Mouse (Mus musculus) megakaryocyte, adult 5-6 weeks (primary cell): ENCODE results near the gene Slc12a7. TPM values are rescaled to one million over a fixed set of nuclear protein-coding genes. Genes with fewer than 3 reads are reported as not detected.
A peak's percentile ranks its signal among the peaks of the same experiment; 100 is the strongest.

ENCODE experiments used
- ATAC-seq: 2 replicates; pipeline ENCODE4 v1.8.0; 2016; ENCODE audit warnings: mild to moderate bottlenecking, inconsistent platforms; ENCODE audit not compliant: poor library complexity, severe bottlenecking
- total RNA-seq, 2 experiments: library from RNA; stranded (forward) in 1 of 2; stranded (reverse) in 1 of 2; fragments of 153-499, 151-499 nt in 1 of 2; fragments of 221-1000, 200-1000 nt in 1 of 2; gene quantifications; 2 replicates each; pipeline versions ENCODE4 v1.2.3 to v1.2.4; 2015 to 2017

The Slc12a7 gene
- total RNA-seq, 2 experiments from 2014 or later, result 4.3 to 8.3 TPM

- no peak for ATAC-seq
Observed at GRCm38 (mm10) chr13:73759596-73759995, 26.7 kb downstream of the Slc12a7 start.

GRCm38 (mm10) chr13:73760126-73760525 is 27.2 kb downstream of the Slc12a7 start:
- no peak for ATAC-seq

- ATAC-seq, result no peak
Observed at GRCm38 (mm10) chr13:73762938-73763337, 30.0 kb downstream of the Slc12a7 start.

- peak; percentile 74 for ATAC-seq
Observed at GRCm38 (mm10) chr13:73763439-73764255, 30.8 kb downstream of the Slc12a7 start.

- no peak for ATAC-seq
Observed at GRCm38 (mm10) chr13:73764256-73764775, 31.4 kb downstream of the Slc12a7 start.

GRCm38 (mm10) chr13:73765393-73765792 is 32.5 kb downstream of the Slc12a7 start:
- ATAC-seq, result no peak

- ATAC-seq, result no peak
Observed at GRCm38 (mm10) chr13:73767224-73767623, 34.3 kb downstream of the Slc12a7 start.

GRCm38 (mm10) chr13:73767754-73768153 is 34.9 kb downstream of the Slc12a7 start:
- no peak for ATAC-seq

GRCm38 (mm10) chr13:73768311-73768710 is 35.4 kb downstream of the Slc12a7 start:
- no peak for ATAC-seq

- no peak for ATAC-seq
Observed at GRCm38 (mm10) chr13:73769916-73770682, 37.2 kb downstream of the Slc12a7 start.

GRCm38 (mm10) chr13:73771131-73771530 is 38.2 kb downstream of the Slc12a7 start:
- no peak for ATAC-seq

GRCm38 (mm10) chr13:73772655-73773054 is 39.8 kb downstream of the Slc12a7 start:
- ATAC-seq, result peak; percentile 49; the same call in 1 of the 2 replicates

GRCm38 (mm10) chr13:73773519-73774205 is 40.8 kb downstream of the Slc12a7 start:
- ATAC-seq, result no peak

GRCm38 (mm10) chr13:73775786-73776185 is 42.9 kb downstream of the Slc12a7 start:
- no peak for ATAC-seq

- no peak for ATAC-seq
Observed at GRCm38 (mm10) chr13:73777578-73777977, 44.7 kb downstream of the Slc12a7 start.

- no peak for ATAC-seq
Observed at GRCm38 (mm10) chr13:73782486-73782885, 49.6 kb downstream of the Slc12a7 start.

- ATAC-seq, result no peak
Observed at GRCm38 (mm10) chr13:73792176-73792575, 59.3 kb downstream of the Slc12a7 start.

GRCm38 (mm10) chr13:73793171-73793570 is 60.3 kb downstream of the Slc12a7 start:
- no peak for ATAC-seq

GRCm38 (mm10) chr13:73799110-73799509 is 66.2 kb downstream of the Slc12a7 start:
- ATAC-seq, result no peak

GRCm38 (mm10) chr13:73803450-73804178 is 70.7 kb downstream of the Slc12a7 start:
- ATAC-seq, result peak; percentile 96
